Mouse (Mus musculus) olfactory bulb, adult 2 months (tissue): ENCODE results near the gene Rab37. TPM values are rescaled to one million over a fixed set of nuclear protein-coding genes. Genes with fewer than 3 reads are reported as not detected.

Source experiments
- H3K27ac ChIP-seq: fragments of 200-500 bp; 2 replicates; pipeline ENCODE4 v1.5.1; 2012; ENCODE audit warnings: low read depth, low read length; ENCODE audit not compliant: insufficient read depth
- H3K4me1 ChIP-seq: fragments of 200-500 bp; 2 replicates; pipeline ENCODE4 v1.6.1; 2012; ENCODE audit warnings: low read length; ENCODE audit not compliant: control insufficient read depth, insufficient read depth
- H3K4me3 ChIP-seq: fragments of 200-500 bp; 2 replicates; pipeline ENCODE4 v1.5.1; 2012; ENCODE audit warnings: mild to moderate bottlenecking, low read depth, low read length, moderate library complexity; ENCODE audit not compliant: insufficient read depth
- CTCF ChIP-seq: fragments of 200-500 bp; IDR thresholded peaks from 2 replicates; pipeline ENCODE4 v1.5.1; 2012; ENCODE audit warnings: low read depth, mild to moderate bottlenecking, low read length, moderate library complexity; ENCODE audit not compliant: insufficient read depth
- POLR2A ChIP-seq: fragments of 200-500 bp; IDR thresholded peaks from 2 replicates; pipeline ENCODE4 v1.6.1; 2012; ENCODE audit warnings: mild to moderate bottlenecking, low read depth, low read length, moderate library complexity; ENCODE audit not compliant: insufficient read depth
- WGBS: fragments of 180-500 bp; shearing (Covaris S2); methylation state at CpG from one replicate; pipeline ENCODE4 v1.1.7; 2018; 5-methylcytosine and 5-hydroxymethylcytosine counted together
- polyA plus RNA-seq: library from polyadenylated mRNA; stranded (reverse); fragments of >200 nt; gene quantifications from 2 replicates; pipeline ENCODE4 v1.2.4, GENCODE M21; 2012; ENCODE audit warnings: low replicate concordance; ENCODE audit not compliant: missing spikeins, insufficient read depth, insufficient read length

Gene Rab37
- polyA plus RNA-seq: not detected in 2 replicates

- Histone ChIP-seq H3K4me1 (peaks cover 9% of the 10 kb centered on the region), H3K4me3 (peak within 1 kb of the TSS; percentile 31), H3K27ac (no peak within 1 kb of the TSS)
- WGBS: 1% methylated on average over 36 of the region's 36 CpGs
- TF ChIP-seq CTCF (no peak), POLR2A (0 out of 2 replicates have a peak, but pooled peaks have one; percentile 19)
Measured at GRCm38 (mm10) chr11:115091362-115091901, at the start of gene Rab37. Gene Rab37, plus strand, starts transcription at chr11:115091431.

- TF ChIP-seq POLR2A: no peak
- no peak for TF ChIP-seq CTCF
- Histone ChIP-seq H3K27ac (no peak within 1 kb of the TSS), H3K4me3 (no peak within 1 kb of the TSS), H3K4me1 (no peaks in the 10 kb centered on the region)
- WGBS: 85% methylated on average over 2 of the region's 2 CpGs
Measured at GRCm38 (mm10) chr11:115048259-115048658, 43.0 kb upstream of the Rab37 start, which contains the start of gene Cd300ld3. Gene Cd300ld3, minus strand, starts transcription at chr11:115048409.

- H3K4me1 ChIP-seq: no peaks in the 10 kb centered on the region
- WGBS: 46% methylated on average over 3 of the region's 3 CpGs
- TF ChIP-seq CTCF: no peak
- TF ChIP-seq POLR2A: no peak
- no peak overlapping the region for H3K4me3 ChIP-seq
- H3K27ac ChIP-seq: no peak overlapping the region
Measured at GRCm38 (mm10) chr11:115049282-115049895, 41.8 kb upstream of the Rab37 start.

DNA sequence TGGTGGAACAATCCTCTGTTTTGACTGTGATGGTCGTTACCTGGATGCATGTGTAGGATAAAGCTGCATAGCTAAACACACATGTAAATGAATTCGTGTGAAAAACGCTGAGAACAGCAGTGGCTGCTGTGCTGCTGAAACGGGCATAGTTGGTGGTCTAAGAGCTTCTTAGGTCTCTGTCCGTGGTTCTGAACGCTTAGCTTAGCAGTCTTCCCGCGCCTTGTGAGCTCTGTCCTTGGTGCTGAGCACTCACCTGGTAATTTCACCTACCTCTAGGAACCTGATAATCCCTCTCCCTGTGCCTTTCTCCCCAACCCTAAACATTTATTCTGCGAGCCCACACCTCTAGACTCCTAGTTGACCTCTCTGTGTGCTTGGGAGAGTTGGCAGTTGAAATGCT, 39.0 kb upstream of the Rab37 start:
- 25% methylated on average over 9 of the region's 9 CpGs for WGBS
- TF ChIP-seq CTCF (no peak), POLR2A (no peak)
- Histone ChIP-seq H3K27ac (no peak overlapping the region), H3K4me1 (no peaks in the 10 kb centered on the region), H3K4me3 (no peak overlapping the region)

GRCm38 (mm10) chr11:115052991-115053390, 38.2 kb upstream of the Rab37 start:
- H3K4me3 ChIP-seq: no peak overlapping the region
- WGBS: 88% methylated on average over 1 of the region's 1 CpGs
- TF ChIP-seq POLR2A (no peak), CTCF (no peak)
- no peak overlapping the region for H3K27ac ChIP-seq
- H3K4me1 ChIP-seq: no peaks in the 10 kb centered on the region

GRCm38 (mm10) chr11:115054537-115054936, 36.7 kb upstream of the Rab37 start:
- H3K4me3 ChIP-seq: no peak overlapping the region
- TF ChIP-seq POLR2A (no peak), CTCF (no peak)
- no peak overlapping the region for H3K27ac ChIP-seq
- no peaks in the 10 kb centered on the region for H3K4me1 ChIP-seq

DNA sequence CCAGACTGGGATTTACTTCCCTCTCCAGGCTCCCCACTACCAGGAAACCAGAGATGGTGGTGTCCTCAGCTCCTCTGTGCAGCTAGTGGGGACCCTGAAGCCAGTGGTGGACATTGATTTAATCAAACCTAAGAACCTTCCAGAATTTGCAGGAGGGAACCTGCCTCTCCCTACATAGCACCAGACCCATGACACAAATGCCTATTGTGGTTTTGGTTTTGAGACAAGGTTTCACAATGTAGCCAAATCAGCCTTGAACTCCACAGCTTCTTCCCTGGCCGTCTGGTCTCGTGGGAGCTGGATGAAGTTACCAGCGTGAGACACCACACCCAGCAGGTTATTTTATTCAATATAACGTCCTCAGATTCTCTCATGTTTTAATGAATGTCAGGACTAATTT, 32.5 kb upstream of the Rab37 start:
- 78% methylated on average over 4 of the region's 4 CpGs for WGBS
- H3K4me1 ChIP-seq: no peaks in the 10 kb centered on the region
- TF ChIP-seq POLR2A (no peak), CTCF (no peak)
- no peak overlapping the region for H3K27ac ChIP-seq
- H3K4me3 ChIP-seq: no peak overlapping the region

DNA sequence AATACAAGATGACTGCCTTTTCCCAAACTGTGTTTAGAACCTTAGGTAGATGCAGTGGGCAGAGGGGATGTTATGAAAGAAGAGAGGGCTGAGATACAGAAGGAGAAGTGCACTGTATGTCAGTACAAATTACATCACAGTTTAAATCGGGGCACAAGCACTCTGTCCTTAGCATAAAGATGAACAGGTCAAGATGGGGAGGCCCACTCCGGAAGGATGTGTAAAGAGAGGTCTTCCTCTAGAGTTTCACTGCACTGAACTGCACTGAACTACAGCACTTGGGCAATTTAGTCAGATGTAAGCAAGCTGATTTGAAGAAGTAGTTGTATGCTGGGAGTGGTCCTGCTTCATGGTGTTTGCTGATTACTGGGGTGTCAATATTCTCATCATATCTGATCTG, 31.4 kb upstream of the Rab37 start:
- H3K4me3 ChIP-seq: no peak overlapping the region
- 83% methylated on average over 2 of the region's 2 CpGs for WGBS
- TF ChIP-seq POLR2A (no peak), CTCF (no peak)

DNA sequence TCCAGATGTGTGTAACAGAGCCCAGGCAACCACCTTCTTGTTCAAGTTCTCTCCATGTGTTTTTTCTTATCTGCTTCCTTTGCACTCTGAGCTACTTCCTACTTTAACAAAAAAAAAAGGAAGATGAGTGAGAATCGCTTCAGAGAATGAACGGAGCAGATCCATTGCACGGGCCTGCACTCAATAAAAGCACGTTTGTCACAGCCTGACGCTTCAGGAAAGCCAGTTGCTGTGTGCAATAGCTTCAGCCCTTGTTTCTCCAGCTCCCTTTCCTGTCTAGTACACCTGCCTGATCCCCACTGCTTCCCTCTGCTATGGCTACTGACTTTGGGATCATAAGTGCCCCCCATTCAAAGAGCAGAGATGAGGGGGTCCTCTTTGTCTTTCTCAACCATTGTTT, 29.2 kb upstream of the Rab37 start, which contains the start of gene Cd300e:
Gene Cd300e (minus strand): TSS at position 101 of the 400 bp plus-strand sequence.
- Histone ChIP-seq H3K27ac (no peak within 1 kb of the TSS), H3K4me1 (no peaks in the 10 kb centered on the region), H3K4me3 (no peak within 1 kb of the TSS)
- TF ChIP-seq POLR2A (no peak), CTCF (no peak)
- 51% methylated on average over 5 of the region's 5 CpGs for WGBS

More for the DNA sequence above, 31.4 kb upstream of the Rab37 start:
- Histone ChIP-seq H3K27ac (no peak overlapping the region), H3K4me1 (no peaks in the 10 kb centered on the region)

- Histone ChIP-seq H3K27ac (no peak overlapping the region), H3K4me3 (no peak overlapping the region), H3K4me1 (no peaks in the 10 kb centered on the region; the same call in 1 of the 2 replicates)
- WGBS: 72% methylated on average over 6 of the region's 6 CpGs
- TF ChIP-seq POLR2A: no peak
- no peak for TF ChIP-seq CTCF
Measured at GRCm38 (mm10) chr11:115066768-115067167, 24.5 kb upstream of the Rab37 start.
